In the genomic region with DNA sequence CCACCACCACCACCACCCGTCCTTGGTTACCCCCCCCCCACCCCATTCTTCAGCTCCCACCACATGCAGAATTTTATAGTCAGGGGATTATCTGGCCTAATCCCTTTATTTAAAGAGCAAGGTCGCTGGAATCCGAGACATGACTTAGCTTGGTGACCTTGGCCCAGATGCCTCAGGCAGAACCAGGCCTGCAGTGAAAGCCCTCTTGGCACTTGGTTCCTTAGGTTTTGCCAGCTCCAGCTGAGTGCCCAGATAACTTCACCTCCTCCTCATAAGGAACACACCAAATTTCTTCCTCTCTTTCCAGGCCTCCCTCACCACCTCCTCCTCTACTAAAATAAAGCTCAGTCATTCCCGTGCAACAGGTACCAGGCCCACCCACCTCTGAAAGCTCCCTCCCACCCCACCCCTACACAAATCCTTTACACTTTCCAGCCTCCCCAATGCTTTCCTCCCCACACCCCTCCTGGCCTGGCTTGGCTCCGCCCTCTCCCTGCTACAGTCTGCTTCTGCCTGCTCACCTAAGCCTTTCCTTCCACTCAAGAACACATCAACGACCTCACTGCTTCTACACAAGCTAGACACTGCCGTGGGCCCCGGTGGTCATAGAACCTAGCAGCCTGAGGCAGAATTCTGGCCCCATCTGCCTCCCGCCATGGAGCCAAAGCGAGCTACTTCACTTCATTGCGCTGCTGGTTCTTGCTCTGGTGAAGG, we compare ENCODE assay signal across 14 mouse cellular contexts.
DNase-seq lines count a peak whose midpoint lies in the region; ATAC-seq and TF ChIP-seq lines count a peak whose summit lies in the region.
"Had no signal": no experiment of that assay in that cellular context is flagged by ENCODE, and none has a peak within 500 bp of the region (broad histone marks: within the 10 kb centered on the region; RNA-seq: fewer than 3 reads in every experiment).

No protein-coding gene starts in this region.

- peak overlapping the region; percentile 54; the same call in 1 of the 2 replicates for H3K27ac ChIP-seq in gastrocnemius, adult 2 months
- H3K27ac ChIP-seq in midbrain, embryonic 11.5 days (ENCODE audit: low read depth, low read length) = no peak overlapping the region
- no peak overlapping the region for H3K27ac ChIP-seq in midbrain, embryonic 15.5 days
- no peak overlapping the region for H3K27ac ChIP-seq in forebrain, embryonic 15.5 days (replicated peaks)
- H3K27ac ChIP-seq: hindbrain, embryonic 14.5 days; liver, embryonic 14.5 days had no signal

- H3K4me1 ChIP-seq in midbrain, embryonic 11.5 days (ENCODE audit: control insufficient read depth, insufficient read depth, low read length) = peaks cover 5% of the 10 kb centered on the region; the same call in 1 of the 2 replicates
- no peaks in the 10 kb centered on the region; the same call in 1 of the 2 replicates for H3K4me1 ChIP-seq in midbrain, embryonic 15.5 days
- H3K4me1 ChIP-seq in forebrain, embryonic 15.5 days = no peaks in the 10 kb centered on the region

- H3K36me3 ChIP-seq in midbrain, embryonic 11.5 days (ENCODE audit: control insufficient read depth, insufficient read depth, low read length) = no peaks in the 10 kb centered on the region
- H3K36me3 ChIP-seq in midbrain, embryonic 15.5 days (replicated peaks) = no peaks in the 10 kb centered on the region
- no peaks in the 10 kb centered on the region for H3K36me3 ChIP-seq in forebrain, embryonic 15.5 days
- H3K36me3 ChIP-seq: stomach, embryonic 15.5 days had no signal

- no peak overlapping the region for H3K4me2 ChIP-seq in midbrain, embryonic 11.5 days
- H3K4me2 ChIP-seq in midbrain, embryonic 15.5 days = no peak overlapping the region
- no peak overlapping the region for H3K4me2 ChIP-seq in forebrain, embryonic 15.5 days (replicated peaks)
- H3K4me2 ChIP-seq: hindbrain, embryonic 14.5 days; stomach, embryonic 15.5 days had no signal

- no peaks in the 10 kb centered on the region for H3K27me3 ChIP-seq in midbrain, embryonic 11.5 days (ENCODE audit: control insufficient read depth, insufficient read depth, low read length)
- H3K27me3 ChIP-seq in midbrain, embryonic 15.5 days (replicated peaks) = no peaks in the 10 kb centered on the region
- H3K27me3 ChIP-seq in forebrain, embryonic 15.5 days = no peaks in the 10 kb centered on the region

- H3K9ac ChIP-seq in midbrain, embryonic 11.5 days (ENCODE audit: low read length) = no peak overlapping the region
- no peak overlapping the region for H3K9ac ChIP-seq in midbrain, embryonic 15.5 days
- no peak overlapping the region for H3K9ac ChIP-seq in forebrain, embryonic 15.5 days (replicated peaks)
- H3K9ac ChIP-seq: hindbrain, embryonic 14.5 days; liver, embryonic 14.5 days; stomach, embryonic 15.5 days had no signal

- DNase-seq in gastrocnemius, adult 2 months = peak; percentile 74
- no peak for DNase-seq in gastrocnemius, postnatal 36 days
- peak; percentile 54 for DNase-seq in midbrain, embryonic 11.5 days (ENCODE audit: low spot score, missing footprints)
- DNase-seq in heart, adult 9 months (ENCODE audit: low spot score in 2 of 2) = peak; percentile 35 to 58
- peak; percentile 59 for DNase-seq in testis, postnatal 10 days (ENCODE audit: low spot score)
- no peak for DNase-seq in cerebellum, adult 9-10 months
- DNase-seq: cerebellum, postnatal 14 days; kidney, postnatal 10 days; right cerebral cortex, adult 18-20 months had no signal

- no peak overlapping the region for H3K4me3 ChIP-seq in gastrocnemius, adult 2 months
- H3K4me3 ChIP-seq in midbrain, embryonic 11.5 days (ENCODE audit: low read depth, low read length) = no peak overlapping the region
- no peak overlapping the region for H3K4me3 ChIP-seq in midbrain, embryonic 15.5 days
- no peak overlapping the region for H3K4me3 ChIP-seq in forebrain, embryonic 15.5 days
- H3K4me3 ChIP-seq: stomach, embryonic 15.5 days had no signal

- WGBS in midbrain, embryonic 11.5 days = 58% methylated on average over 11 of the region's 11 CpGs
- WGBS in midbrain, embryonic 15.5 days = 58% methylated on average over 11 of the region's 11 CpGs
- 58% methylated on average over 11 of the region's 11 CpGs for WGBS in forebrain, embryonic 15.5 days

- intact Hi-C loops in gastrocnemius, adult 2 months (cut with DNase I) = loop anchor here (5.0 kb wide), 1 partner anchor 498 kb away; no protein-coding TSS in a partner anchor
- intact Hi-C loops in gastrocnemius, postnatal 36 days (cut with DNase I) = no loop called here

- no peak for ATAC-seq in midbrain, embryonic 11.5 days (ENCODE audit: low FRiP score)
- no peak for ATAC-seq in midbrain, embryonic 15.5 days (replicated peaks)
- no peak for ATAC-seq in forebrain, embryonic 15.5 days (replicated peaks)

- no peaks in the 10 kb centered on the region for H3K9me3 ChIP-seq in midbrain, embryonic 11.5 days (ENCODE audit: control insufficient read depth, low read length)
- no peaks in the 10 kb centered on the region for H3K9me3 ChIP-seq in midbrain, embryonic 15.5 days
- no peaks in the 10 kb centered on the region for H3K9me3 ChIP-seq in forebrain, embryonic 15.5 days
- H3K9me3 ChIP-seq: stomach, embryonic 15.5 days had no signal

- no peak for TF ChIP-seq CTCF in gastrocnemius, adult 2 months (IDR thresholded peaks at IDR 0.05)

Comparison
In these comparisons a context has a peak if more than half of its experiments do, and no peak if none do; other contexts are left out.
1. DNase-seq: peak in gastrocnemius, adult 2 months (single experiment), midbrain, embryonic 11.5 days (single experiment), heart, adult 9 months (2 of 2) and testis, postnatal 10 days (single experiment); none in gastrocnemius, postnatal 36 days (0 of 2) and cerebellum, adult 9-10 months (single experiment).